Mouse (Mus musculus): ENCODE measurements around the gene Syngr2.
"Not testable (repeated sequence)": the region's sequence is repeated elsewhere in the genome, so short reads cannot be mapped to it uniquely, and the experiment has no call there.

Gene Syngr2

GRCm38 (mm10) chr11:117781199-117781821, 28.2 kb upstream of the Syngr2 start:
- in situ Hi-C loops (cut with MboI, MseI): no loop called here

- in situ Hi-C loops (cut with MboI, MseI): no loop called here
Measured at GRCm38 (mm10) chr11:117781993-117782704, 27.3 kb upstream of the Syngr2 start, which contains the start of the genes Tmc8 and Tmc6. TSS of gene Tmc8 (plus strand) at chr11:117782076. TSS of gene Tmc6 (minus strand) at chr11:117782198.

- in situ Hi-C loops (cut with MboI, MseI): no loop called here
Measured at GRCm38 (mm10) chr11:117782705-117783034, 26.8 kb upstream of the Syngr2 start.

DNA sequence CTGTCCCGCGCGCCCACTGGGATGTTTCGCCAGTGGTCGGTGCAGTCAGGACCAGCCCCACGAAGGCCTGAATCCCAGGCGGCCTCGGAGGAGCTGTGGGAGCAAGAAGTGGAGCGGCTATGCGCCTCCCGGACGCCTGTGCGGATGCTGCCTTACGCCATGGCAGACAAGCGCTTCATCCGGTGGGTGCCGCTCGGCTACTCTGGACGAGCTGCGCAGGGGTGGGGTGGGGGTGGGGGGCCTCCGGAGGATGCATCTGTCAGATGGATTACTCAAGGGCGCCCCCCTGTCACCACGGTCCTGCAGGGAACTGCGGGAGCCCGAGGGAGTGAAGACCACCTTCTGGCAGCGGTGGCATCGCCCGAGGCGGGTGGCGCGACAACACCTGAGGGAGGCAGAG, 26.4 kb upstream of the Syngr2 start:
- in situ Hi-C loops (cut with MboI, MseI): no loop called here

DNA sequence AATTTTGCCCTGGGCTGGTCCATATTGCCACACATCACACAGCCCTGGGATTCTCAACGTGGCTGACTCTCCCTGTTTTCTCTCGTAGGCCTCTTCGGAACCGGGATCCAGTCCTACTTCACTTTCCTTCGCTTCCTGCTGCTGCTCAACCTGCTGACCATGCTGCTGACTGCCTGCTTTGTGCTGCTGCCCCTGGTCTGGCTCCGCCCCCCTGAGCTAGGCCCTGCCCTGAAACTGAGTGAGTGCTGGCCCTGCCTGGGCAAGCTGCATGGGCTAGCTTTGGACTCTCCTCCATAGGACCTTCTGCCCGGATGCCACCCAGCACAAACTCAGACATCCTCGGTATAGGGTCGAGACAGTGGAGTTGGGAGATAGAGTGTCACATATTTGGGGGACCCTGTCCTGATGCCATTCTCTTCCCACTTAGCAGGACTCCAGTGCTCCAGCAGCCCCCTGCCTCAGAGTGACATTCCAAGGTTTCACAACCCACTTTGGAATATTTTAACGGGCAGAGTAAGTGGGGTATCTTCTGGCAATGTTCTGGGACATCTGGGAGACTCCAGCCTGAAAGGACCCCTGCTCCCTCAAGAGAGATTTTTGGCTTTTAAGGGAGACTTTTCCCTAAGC, 25.7 kb upstream of the Syngr2 start:
- in situ Hi-C loops (cut with MboI, MseI): no loop called here

DNA sequence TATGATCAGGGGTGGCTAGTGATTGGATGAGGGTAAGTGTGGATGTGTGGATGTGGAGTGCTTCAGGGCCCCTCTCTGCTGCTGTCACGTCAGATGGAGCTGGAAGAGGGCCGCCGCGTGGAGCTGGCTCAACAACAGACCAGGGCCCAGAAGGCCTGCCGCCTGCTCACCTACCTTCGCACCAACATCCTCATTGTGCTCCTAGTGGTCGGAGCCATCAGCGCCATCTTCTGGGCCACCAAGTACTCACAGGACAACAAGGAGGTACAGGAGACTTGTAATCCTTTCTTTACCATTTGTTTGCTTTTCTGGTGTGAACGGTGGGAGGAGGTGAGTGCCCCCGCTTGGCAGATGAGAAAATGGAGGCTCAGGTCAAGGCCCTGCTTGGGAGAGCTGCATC, 23.2 kb upstream of the Syngr2 start:
- in situ Hi-C loops (cut with MboI, MseI): no loop called here

- in situ Hi-C loops (cut with MboI, MseI): not testable (repeated sequence)
Measured at GRCm38 (mm10) chr11:117788481-117788880, 21.0 kb upstream of the Syngr2 start.

GRCm38 (mm10) chr11:117790286-117790685, 19.2 kb upstream of the Syngr2 start:
- in situ Hi-C loops (cut with MboI, MseI): no loop called here

DNA sequence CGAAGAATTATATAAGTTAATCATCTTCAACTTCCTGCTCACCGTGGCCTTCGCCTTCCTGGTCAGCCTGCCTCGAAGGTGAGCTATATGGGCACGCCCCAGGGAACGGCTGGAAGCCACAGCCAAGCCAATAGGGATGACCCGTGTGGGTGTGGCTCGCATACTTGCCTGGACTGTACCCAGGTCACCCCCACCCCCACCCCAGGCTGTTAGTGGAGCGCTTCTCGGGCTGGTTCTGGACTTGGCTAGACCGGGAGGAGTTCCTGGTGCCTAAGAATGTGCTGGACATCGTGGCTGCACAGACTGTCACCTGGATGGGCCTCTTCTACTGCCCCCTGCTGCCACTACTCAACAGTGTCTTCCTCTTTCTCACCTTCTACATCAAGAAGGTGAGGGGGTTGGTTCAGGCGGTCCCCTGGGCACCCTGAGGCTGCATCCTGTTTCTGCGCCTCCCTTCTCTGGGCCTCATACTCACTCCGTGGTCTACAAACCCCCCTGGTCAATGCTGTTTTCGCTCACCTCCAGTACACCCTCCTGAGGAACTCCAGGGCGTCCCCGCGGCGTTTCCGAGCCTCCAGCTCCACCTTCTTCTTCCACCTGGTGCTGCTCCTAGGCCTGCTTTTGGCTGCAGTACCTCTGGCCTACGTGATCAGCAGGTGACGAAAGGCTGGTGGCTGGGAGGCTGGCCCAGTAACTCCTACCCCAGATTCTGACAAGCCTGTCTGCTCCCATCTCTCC, 18.6 kb upstream of the Syngr2 start:
- in situ Hi-C loops (cut with MboI, MseI): no loop called here

- in situ Hi-C loops (cut with MboI, MseI): no loop called here
Measured at GRCm38 (mm10) chr11:117791441-117791761, 18.1 kb upstream of the Syngr2 start.

- in situ Hi-C loops (cut with MboI, MseI): no loop called here
Measured at GRCm38 (mm10) chr11:117792281-117792888, 17.1 kb upstream of the Syngr2 start.

DNA sequence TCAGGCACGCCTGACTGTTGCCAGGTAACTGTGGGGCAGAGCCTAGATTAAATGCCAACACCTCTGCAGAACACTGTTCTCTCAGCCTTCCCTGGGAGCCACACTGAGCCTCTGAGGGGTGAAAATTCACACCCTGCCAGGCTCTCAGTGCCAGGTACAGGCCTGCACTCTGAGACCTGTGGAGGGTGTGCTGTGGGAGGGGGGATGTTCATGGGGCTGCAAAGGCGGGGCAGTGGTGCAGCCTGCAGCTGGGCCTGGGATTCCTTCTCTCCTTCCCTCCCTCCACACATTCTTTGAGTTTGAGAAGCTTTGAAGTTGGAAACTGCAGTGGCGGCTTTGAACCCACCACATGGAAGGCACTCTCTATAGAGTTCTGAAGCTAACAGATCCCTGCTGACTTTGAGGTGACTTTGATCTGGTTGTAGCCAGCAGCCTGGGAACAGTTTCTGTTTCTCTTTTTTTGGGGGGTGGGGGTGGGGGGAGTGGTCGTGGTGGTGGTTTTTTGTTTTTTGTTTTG, 15.4 kb upstream of the Syngr2 start:
- in situ Hi-C loops (cut with MboI, MseI): no loop called here

DNA sequence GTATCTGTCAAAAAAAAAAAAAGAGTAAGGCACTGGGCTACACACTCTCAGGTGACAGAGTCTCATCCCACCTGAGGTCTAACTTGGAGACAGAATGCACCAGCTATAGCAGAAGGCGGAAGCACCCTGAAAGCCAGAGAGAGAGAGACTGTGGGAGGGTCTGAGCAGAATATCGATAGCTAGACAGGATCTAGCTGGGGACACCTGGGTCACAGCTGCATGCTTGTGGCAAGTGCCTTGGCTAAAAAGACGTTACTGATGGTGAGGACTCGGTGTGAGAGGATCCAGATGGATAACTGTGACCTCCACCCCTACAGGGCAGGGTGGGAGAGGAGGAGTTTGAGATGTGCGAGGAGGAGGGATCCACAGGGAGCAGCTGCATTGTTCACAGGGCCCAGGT, 12.5 kb upstream of the Syngr2 start:
- in situ Hi-C loops (cut with MboI, MseI): no loop called here

- in situ Hi-C loops (cut with MboI, MseI): no loop called here
Measured at GRCm38 (mm10) chr11:117797511-117798159, 11.8 kb upstream of the Syngr2 start, which contains the start of gene 6030468B19Rik. TSS of gene 6030468B19Rik (plus strand) at chr11:117797660.

- in situ Hi-C loops (cut with MboI, MseI): no loop called here
Measured at GRCm38 (mm10) chr11:117798160-117798541, 11.3 kb upstream of the Syngr2 start.

GRCm38 (mm10) chr11:117799174-117799573, 10.3 kb upstream of the Syngr2 start:
- in situ Hi-C loops (cut with MboI, MseI): no loop called here

- in situ Hi-C loops (cut with MboI, MseI): loop anchor here (10.0 kb wide), 1 partner anchor 385 kb away; no protein-coding TSS in a partner anchor
Measured at GRCm38 (mm10) chr11:117800038-117800437, 9.4 kb upstream of the Syngr2 start.

GRCm38 (mm10) chr11:117801650-117802049, 7.8 kb upstream of the Syngr2 start:
- in situ Hi-C loops (cut with MboI, MseI): loop anchor here (10.0 kb wide), 1 partner anchor 387 kb away; no protein-coding TSS in a partner anchor

DNA sequence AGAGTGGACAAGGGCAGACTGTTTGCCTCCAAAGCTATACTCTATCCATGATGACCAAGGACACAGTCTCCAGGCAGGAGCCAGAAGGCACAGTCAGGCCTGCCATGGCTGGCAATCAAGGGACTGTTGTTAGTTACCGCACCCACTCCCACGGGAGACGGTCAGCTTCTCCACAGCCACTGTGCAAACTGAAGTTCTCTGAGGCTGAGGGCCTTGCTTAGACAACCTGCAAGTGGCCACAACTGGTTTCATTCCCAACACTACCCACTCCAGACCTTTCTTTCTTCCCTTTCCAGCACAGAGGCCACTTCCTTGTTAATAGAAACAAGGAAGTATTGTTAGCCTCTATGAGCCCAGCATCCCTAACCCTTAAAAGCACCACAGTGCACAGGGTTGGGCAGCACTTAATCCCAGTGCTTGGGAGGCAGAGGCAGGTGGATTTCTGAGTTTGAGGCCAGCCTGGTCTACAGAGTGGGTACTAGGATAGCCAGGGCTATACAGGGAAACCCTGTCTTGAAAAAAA, 6.2 kb upstream of the Syngr2 start:
- in situ Hi-C loops (cut with MboI, MseI): loop anchor here (10.0 kb wide), 1 partner anchor 388 kb away; no protein-coding TSS in a partner anchor

DNA sequence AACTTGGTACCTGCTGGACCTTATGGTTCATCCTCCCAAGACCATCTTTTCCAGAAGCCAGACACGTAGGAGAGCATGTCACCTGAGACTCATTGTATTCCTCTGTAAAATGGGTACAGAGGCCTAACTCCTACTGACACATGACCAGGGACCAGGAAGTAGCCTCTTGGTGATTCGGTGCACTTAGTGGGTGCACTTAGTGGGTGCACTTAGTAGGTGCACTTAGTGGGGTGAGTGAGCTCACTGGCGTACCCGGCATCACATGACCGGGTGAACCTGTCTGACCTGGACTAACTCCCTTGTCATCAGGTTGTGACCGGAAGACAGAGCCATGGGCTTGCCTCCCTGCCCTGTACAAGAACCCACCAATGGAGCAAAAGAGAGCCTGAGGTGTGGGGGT, 2.7 kb upstream of the Syngr2 start:
- in situ Hi-C loops (cut with MboI, MseI): loop anchor here (10.0 kb wide), 1 partner anchor 392 kb away; no protein-coding TSS in a partner anchor

Data from T-helper 1 cell (primary cell).